Mouse (Mus musculus) C2C12 (cell line): Measurements from ENCODE around the gene Bbx. TPM values are rescaled to one million over a fixed set of nuclear protein-coding genes. Genes with fewer than 3 reads are reported as not detected.

Source experiments
- H3K27me3 ChIP-seq: one replicate; pipeline ENCODE4 v1.6.1; 2011; ENCODE audit not compliant: control insufficient read depth, insufficient read depth, insufficient read length
- H3K36me3 ChIP-seq: one replicate; pipeline ENCODE4 v1.6.1; 2011; ENCODE audit not compliant: control insufficient read depth, insufficient read depth
- H3K4me3 ChIP-seq: one replicate; pipeline ENCODE4 v1.5.1; 2011; ENCODE audit warnings: mild to moderate bottlenecking, control low read depth; ENCODE audit not compliant: poor library complexity, insufficient read depth, severe bottlenecking
- H3K79me2 ChIP-seq: one replicate; pipeline ENCODE4 v1.6.1; 2011; ENCODE audit not compliant: control insufficient read depth, insufficient read depth
- H3K79me3 ChIP-seq: one replicate; pipeline ENCODE4 v1.6.1; 2011; ENCODE audit warnings: low read depth, control low read depth
- H3ac ChIP-seq: one replicate; pipeline ENCODE3; 2011; ENCODE audit warnings: low read depth; ENCODE audit not compliant: control insufficient read depth, insufficient read length
- CEBPB ChIP-seq: IDR thresholded peaks from one replicate; pipeline ENCODE4 v1.6.1; 2011; ENCODE audit warnings: low read depth, mild to moderate bottlenecking, control low read depth, moderate library complexity
- CTCF ChIP-seq: IDR thresholded peaks from one replicate; pipeline ENCODE4 v1.5.1; 2011; ENCODE audit not compliant: control insufficient read depth, insufficient read depth, insufficient read length
- FOSL1 ChIP-seq: IDR thresholded peaks from one replicate; pipeline ENCODE4 v1.8.0; 2011; ENCODE audit warnings: mild to moderate bottlenecking, low read length; ENCODE audit not compliant: poor library complexity, insufficient read depth, severe bottlenecking
- MAX ChIP-seq: IDR thresholded peaks from one replicate; pipeline ENCODE4 v1.6.1; 2011; ENCODE audit warnings: mild to moderate bottlenecking, control low read depth
- MYOD1 ChIP-seq: IDR thresholded peaks from one replicate; pipeline ENCODE4 v1.6.1; 2011; ENCODE audit warnings: low read depth; ENCODE audit not compliant: control insufficient read depth, insufficient read length
- MYOG ChIP-seq: IDR thresholded peaks from one replicate; pipeline ENCODE4 v1.6.1; 2011; ENCODE audit not compliant: control insufficient read depth, insufficient read length; ENCODE audit errors: extremely low read depth
- USF1 ChIP-seq: IDR thresholded peaks from one replicate; pipeline ENCODE4 v1.6.1; 2011; ENCODE audit warnings: low read depth, mild to moderate bottlenecking, control low read depth, moderate library complexity
- polyA plus RNA-seq: library from polyadenylated mRNA; unstranded; fragments of >200 nt; fragmentation: generic; extraction: Trizol; gene quantifications from one replicate; pipeline ENCODE4 v1.2.1, GENCODE M21; 2012; ENCODE audit warnings: missing spikeins

Gene Bbx
- polyA plus RNA-seq, 1 experiment: 4.9 TPM

DNA sequence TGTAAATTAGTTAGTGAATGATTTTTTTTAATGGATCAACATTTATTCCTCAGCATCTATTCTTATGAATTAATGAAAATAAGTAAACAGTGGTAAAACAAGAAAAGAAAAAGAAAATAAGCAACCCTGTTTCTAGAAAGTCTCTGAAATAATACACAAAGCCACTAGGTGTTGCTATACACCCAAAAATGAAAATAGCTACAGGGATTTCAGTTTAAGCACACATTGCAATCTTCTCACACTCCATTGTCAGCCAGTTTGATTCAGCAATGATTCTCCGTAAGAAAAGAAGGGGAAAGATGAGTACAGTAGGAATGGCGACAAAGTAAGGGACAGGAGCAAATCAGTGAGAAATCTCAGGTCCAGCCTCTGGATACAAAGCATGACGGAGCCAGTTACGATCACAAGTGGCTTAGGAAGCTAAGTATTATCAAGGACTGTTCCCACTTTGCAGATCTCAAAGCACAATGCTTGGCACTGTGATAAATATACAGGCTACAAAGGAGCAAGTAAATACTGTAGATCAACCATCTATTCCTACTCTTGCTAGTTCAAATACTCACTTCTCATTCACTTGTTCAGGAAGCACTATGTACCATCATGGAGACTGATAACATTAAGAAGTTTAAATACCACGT is 177.5 kb downstream of the Bbx start:
- Histone ChIP-seq H3K27me3 (no peaks in the 10 kb centered on the region), H3K79me3 (no peaks in the 10 kb centered on the region), H3K4me3 (no peak overlapping the region), H3K36me3 (no peaks in the 10 kb centered on the region), H3ac (no peak overlapping the region), H3K79me2 (no peaks in the 10 kb centered on the region)
- no peak for TF ChIP-seq CEBPB
- TF ChIP-seq MYOD1: no peak
- no peak for TF ChIP-seq MYOG
- no peak for TF ChIP-seq CTCF
- no peak for TF ChIP-seq USF1
- no peak for TF ChIP-seq FOSL1
- TF ChIP-seq MAX: no peak

DNA sequence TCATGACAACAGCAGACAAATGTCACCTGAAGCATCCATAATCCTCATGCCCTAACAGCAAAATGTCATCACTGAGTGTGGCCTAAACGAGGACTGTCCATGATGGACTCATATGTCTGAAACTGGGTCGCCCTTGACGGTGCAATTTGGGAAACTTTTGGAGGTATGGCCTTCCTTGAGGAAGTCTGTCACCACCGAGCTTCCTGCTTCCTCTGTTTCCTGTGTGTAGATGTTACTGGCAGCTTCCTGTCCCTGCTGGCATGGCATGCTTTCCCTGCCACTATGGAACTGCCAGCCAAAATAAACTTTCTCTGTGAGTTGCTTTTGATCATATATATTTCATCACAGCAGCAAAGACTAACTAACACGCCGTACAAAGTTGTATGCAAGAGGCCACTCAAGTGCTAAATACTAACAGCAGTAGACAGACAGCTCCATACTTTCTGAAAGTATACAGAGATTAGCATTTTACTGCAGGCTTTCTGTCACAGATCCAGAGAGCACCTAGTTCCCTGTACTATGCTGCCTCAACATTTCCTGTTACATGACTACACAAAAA is 180.7 kb downstream of the Bbx start:
- Histone ChIP-seq H3K4me3 (no peak overlapping the region), H3K36me3 (no peaks in the 10 kb centered on the region), H3K79me3 (no peaks in the 10 kb centered on the region), H3ac (no peak overlapping the region), H3K27me3 (no peaks in the 10 kb centered on the region), H3K79me2 (no peaks in the 10 kb centered on the region)
- TF ChIP-seq CEBPB (no peak), FOSL1 (no peak), MYOG (no peak), MAX (no peak), CTCF (no peak), MYOD1 (no peak), USF1 (no peak)

DNA sequence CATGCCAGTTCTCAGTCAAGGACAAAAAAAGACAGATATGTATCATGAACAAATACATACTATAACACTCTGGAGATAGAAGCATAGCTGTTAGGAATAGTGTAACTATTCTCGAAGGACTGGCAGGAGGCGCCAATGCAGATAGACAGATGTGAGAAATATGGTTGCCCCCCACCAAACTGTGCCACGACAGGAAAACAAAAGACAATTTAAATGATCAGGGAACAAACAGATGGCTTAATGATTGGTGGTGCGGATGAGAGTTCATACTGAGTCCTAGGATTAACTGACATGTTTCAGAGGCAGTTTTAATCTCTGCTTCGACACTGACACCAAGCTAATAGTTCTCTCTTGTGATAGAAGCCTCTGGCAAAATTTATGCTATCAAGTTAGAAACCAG is 181.7 kb downstream of the Bbx start:
- Histone ChIP-seq H3K4me3 (no peak overlapping the region), H3K79me2 (no peaks in the 10 kb centered on the region), H3K27me3 (no peaks in the 10 kb centered on the region), H3ac (no peak overlapping the region), H3K36me3 (no peaks in the 10 kb centered on the region), H3K79me3 (no peaks in the 10 kb centered on the region)
- TF ChIP-seq CTCF: no peak

DNA sequence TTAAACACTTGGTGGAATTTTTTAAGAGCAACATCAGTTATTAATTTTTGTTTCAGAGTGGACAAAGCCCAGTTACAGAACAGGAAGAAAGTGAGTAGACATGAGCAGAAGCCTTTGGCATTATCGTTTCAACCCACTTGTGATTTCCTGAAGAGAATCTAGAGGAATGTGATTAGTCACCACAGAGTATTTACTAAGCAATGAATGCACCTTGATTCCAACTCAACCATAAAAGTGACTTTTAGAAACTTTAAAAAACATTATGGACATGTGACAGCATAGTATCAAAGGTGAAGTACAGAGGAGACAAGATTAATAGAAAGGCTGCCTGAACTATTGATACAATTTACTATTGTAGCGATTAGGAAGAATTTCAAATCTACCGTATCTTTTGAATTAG is 183.2 kb downstream of the Bbx start:
- no peaks in the 10 kb centered on the region for H3K79me3 ChIP-seq
- no peak overlapping the region for H3K4me3 ChIP-seq
- H3K36me3 ChIP-seq: no peaks in the 10 kb centered on the region
- H3K27me3 ChIP-seq: no peaks in the 10 kb centered on the region
- no peaks in the 10 kb centered on the region for H3K79me2 ChIP-seq
- no peak for TF ChIP-seq CEBPB
- no peak for TF ChIP-seq FOSL1
- no peak for TF ChIP-seq MYOG
- TF ChIP-seq USF1: no peak
- TF ChIP-seq MAX: no peak
- TF ChIP-seq MYOD1: no peak
- no peak for TF ChIP-seq CTCF
- no peak overlapping the region for H3ac ChIP-seq

DNA sequence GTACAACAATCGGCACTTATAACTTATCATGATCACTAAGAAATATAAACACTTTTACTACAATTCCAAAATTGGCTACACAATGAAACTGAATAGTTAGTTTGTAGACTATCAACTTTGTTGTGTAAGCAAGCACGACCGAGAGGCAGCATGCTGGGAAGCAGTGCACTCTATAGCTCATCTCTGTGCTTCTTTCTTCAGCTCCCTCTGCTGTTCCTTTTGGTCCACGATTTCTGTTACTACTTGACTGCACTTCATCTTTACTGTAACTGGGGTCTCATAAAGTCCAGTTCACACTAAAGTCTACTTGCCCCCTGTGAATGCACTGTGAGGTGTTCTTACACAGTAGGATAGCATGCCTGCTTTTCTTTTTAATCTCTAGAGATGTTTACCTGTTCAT is 189.7 kb downstream of the Bbx start:
- TF ChIP-seq MYOD1 (no peak), CEBPB (no peak), CTCF (no peak), USF1 (no peak), FOSL1 (no peak), MYOG (no peak), MAX (no peak)
- no peak overlapping the region for H3K4me3 ChIP-seq
- no peaks in the 10 kb centered on the region for H3K79me2 ChIP-seq
- no peaks in the 10 kb centered on the region for H3K79me3 ChIP-seq
- no peaks in the 10 kb centered on the region for H3K27me3 ChIP-seq
- H3K36me3 ChIP-seq: peaks cover 15% of the 10 kb centered on the region
- H3ac ChIP-seq: no peak overlapping the region

DNA sequence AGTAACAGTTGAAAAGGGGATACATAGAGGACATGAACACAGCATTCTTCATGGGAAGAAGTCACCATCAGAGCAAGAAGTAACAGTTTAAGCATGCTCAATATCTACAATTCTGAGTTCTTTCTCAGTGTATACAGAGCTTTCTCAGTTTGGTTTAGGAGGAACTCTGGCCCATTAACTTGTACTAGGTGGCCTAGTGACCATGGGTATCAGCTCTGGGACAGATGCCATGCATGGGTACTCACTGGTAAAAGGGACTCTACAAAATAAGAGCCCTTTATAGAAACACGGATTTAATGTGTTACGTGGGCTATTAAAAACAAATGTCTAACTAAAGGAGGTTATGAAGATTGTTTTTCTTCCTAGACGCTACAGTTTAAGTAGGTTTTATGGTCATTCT is 190.6 kb downstream of the Bbx start:
- Histone ChIP-seq H3K79me3 (no peaks in the 10 kb centered on the region), H3ac (no peak overlapping the region), H3K4me3 (no peak overlapping the region), H3K36me3 (peaks cover 17% of the 10 kb centered on the region), H3K79me2 (no peaks in the 10 kb centered on the region), H3K27me3 (no peaks in the 10 kb centered on the region)
- TF ChIP-seq MAX (no peak), CTCF (no peak), MYOG (no peak), USF1 (no peak), CEBPB (no peak), MYOD1 (no peak), FOSL1 (no peak)
